Mouse (Mus musculus) natural killer cell, adult 2 months (primary cell): ENCODE data around the gene Slc25a10.
A peak's percentile ranks its signal among the peaks of the same experiment; 100 is the strongest.
"Not testable (repeated sequence)": the region's sequence is repeated elsewhere in the genome, so short reads cannot be mapped to it uniquely, and the experiment has no call there.

ENCODE experiments used
- DNase-seq, 2 experiments: peaks; one replicate each; pipeline ENCODE4 v3.0.0; 2022; ENCODE audit warnings: low spot score in 2 of 2

The Slc25a10 gene

DNA sequence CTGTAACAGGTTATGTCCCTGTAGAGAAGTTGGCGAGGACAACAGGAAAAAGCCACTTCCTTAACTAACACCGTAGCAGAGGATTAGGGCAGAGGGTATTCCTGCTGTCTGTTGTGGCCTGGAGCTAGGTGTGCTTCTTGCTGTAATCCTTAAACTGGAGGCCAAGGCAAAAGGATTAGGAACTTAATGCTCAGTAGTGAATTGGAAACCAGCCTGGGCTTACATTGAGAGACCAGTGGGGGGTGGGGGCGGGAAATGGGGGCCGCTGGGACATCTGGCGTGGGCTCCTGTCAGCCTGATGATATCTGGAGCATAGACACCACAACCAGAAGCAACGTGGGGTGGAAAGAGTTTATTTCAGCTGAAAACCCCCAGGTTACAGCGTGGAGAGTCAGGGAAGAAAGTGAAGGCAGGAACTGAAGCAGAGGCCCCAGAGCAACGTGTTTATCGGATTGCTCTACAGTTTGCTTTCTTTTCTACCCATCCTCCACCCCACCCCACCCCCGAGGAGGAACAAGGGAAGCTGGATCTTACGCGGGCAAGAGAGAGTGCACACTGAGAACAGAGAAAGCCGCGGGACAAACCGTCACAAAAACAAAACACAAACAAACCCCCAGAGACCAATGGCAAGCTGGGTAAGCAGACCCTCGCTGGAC lies 18.9 kb downstream of the Slc25a10 start:
- DNase-seq, result no peak

DNA sequence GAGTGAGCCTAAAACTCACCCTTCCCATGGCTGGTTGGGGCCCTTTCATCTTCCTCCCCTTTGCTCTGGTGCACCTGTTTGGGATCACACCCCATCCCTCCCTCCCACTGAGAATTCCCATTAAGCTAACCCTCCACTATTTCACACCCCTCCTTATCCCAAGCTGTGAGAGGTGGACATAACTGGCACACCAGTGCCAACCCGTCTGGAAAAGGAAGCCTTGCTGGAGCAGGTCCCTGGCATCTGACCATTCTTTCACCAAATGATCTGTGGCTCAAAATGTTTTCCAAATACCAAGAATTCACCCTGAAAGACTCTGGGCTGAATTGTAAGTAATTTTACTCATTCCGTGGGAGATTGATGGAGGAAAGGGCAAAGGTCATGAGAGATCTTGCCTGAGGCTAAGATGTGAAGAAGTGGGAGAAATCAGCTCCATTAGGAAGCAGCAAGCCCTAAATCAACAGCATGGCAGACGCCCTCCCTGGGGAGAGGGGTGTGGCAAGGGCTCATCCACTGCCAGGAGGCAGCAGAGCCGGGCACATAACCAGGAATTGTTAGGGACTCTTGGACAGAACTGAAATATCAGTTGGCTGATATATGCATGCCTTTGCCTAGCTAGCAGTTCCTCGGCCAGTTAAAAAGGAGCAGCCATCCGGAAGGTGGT lies 21.3 kb downstream of the Slc25a10 start:
- DNase-seq, result no peak

- DNase-seq, result not testable (repeated sequence)
Observed at GRCm38 (mm10) chr11:120514262-120514661, 22.6 kb downstream of the Slc25a10 start.

- peak; percentile 83 to 87 for DNase-seq
Observed at GRCm38 (mm10) chr11:120515611-120516010, 24.0 kb downstream of the Slc25a10 start.

- DNase-seq, result no peak
Observed at GRCm38 (mm10) chr11:120517147-120517546, 25.5 kb downstream of the Slc25a10 start.

DNA sequence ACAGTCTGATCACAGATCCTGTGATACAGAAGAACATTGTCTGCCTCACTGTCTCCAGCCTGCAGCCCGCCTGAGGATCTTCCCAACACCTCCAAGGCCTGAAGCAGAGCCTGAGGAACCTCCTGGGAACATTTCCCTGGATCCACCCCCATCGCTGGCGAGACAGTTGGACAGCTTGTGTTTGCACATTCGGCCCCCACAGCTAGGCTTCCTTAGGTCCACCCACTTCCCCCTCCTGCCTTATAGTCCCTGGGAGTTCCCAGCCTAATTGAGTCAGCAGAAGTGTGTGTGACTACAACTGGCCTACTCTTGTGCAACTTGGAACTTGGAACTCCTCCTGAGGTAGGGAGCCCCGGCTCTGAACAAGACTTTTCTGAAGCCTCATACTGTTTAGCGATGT lies 26.4 kb downstream of the Slc25a10 start:
- DNase-seq, result no peak

DNA sequence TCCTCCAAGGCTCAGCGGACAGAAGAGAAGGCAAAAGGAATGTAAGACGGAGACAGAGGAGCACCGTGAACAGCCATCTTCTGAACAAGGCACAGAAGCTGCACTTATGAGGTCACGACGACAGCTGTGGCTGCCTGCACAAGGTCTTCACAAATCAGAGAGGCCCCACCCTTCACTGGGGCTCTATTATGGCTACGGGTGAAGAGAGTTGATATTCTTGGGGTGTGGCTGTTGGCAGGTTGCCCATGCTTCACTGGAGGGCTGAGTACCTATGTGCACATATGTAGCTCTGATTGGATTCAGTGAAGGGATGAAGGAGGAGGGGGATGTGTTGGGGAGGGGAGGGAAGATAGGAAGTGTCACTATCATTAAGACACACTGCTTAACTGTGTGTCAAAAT lies 26.9 kb downstream of the Slc25a10 start:
- no peak for DNase-seq

- DNase-seq, result peak; percentile 62 to 71
Observed at GRCm38 (mm10) chr11:120519738-120520137, 28.1 kb downstream of the Slc25a10 start.

- DNase-seq, result no peak
Observed at GRCm38 (mm10) chr11:120520498-120520897, 28.9 kb downstream of the Slc25a10 start.

- DNase-seq, result no peak
Observed at GRCm38 (mm10) chr11:120520967-120521540, 29.4 kb downstream of the Slc25a10 start.

GRCm38 (mm10) chr11:120522581-120522980 lies 30.9 kb downstream of the Slc25a10 start:
- no peak for DNase-seq

DNA sequence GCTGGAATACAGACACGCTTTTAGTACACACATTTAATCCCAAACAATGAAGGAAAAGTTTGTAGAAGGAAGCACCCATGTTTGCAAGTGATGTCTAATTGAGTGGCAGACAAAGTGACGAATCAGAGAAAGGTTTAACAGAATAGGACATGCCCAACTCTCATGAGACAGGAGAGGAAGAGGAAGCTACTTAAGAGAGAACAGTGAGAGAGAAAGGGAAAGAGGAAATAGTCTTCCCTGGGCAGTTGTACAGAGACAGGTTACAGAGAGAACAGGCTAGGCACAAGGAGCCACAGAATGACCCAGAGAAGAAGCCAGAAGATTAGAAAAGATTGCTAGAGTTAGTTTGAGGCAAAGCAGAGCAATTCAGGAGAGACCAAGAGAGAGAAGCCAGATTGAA lies 34.3 kb downstream of the Slc25a10 start:
- no peak for DNase-seq

GRCm38 (mm10) chr11:120527690-120528354 lies 36.2 kb downstream of the Slc25a10 start:
- DNase-seq, result no peak

DNA sequence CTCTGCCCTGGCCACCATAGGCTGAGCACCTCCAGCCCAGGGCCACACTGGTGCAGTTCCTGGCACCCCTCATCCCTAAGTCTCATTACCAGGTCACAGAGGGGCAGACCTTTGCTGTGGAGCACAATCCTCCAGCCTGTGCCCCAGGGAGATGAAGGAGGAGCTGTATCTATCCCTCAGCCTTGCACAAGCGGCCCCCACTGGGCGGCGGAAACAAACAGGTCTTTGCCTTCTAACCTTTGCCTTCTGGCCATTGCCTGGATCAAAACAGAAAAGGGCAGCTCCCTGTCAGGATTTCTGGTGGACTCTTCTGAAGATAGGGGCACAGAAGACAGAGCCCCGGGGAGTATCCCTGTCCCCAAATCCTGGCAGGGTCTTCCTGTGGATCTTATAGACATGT lies 37.3 kb downstream of the Slc25a10 start:
- no peak for DNase-seq

- DNase-seq, result no peak
Observed at GRCm38 (mm10) chr11:120530085-120530964, 38.7 kb downstream of the Slc25a10 start, which contains the start of gene Gcgr. TSS of gene Gcgr (plus strand) at chr11:120530699.

DNA sequence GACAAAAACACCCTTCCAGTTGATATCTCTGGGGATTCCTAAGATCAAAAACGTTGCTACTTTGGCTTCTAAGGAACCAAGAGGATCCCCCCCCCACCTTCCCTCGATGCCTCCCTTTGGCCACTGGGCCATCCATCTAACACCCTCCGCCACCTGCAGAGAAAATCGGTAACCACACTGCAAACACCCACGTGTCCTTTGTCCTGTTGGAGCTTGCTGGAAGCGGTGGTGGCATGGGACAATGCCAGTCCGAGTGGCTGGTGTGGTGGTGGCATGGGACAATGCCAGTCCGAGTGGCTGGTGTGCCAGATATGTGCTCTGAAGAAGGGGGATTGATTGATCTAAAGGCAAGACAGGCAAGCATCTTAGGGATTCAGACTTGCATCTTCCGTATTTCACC lies 40.0 kb downstream of the Slc25a10 start:
- DNase-seq, result no peak

DNA sequence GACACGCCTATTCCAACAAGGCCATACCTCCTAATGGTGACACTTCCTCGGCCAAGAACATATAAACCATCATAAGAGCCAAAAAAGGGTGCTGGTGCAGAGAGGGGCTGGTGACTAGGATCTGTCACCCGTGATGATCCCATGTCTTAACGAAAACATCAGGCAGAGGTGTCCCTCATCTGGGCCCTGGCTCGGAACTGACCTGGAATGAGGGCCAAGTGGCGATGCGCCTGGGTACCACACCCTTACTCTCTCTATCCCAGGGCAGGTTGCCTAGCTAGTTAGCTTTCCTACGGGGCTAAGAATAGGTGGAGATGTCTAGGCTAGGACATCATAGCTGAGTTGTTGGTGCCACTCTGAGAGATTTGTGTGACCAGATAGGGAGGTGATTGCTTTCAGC lies 42.5 kb downstream of the Slc25a10 start:
- no peak for DNase-seq

- DNase-seq, result no peak
Observed at GRCm38 (mm10) chr11:120535145-120535544, 43.5 kb downstream of the Slc25a10 start.

- DNase-seq, result no peak
Observed at GRCm38 (mm10) chr11:120535804-120536203, 44.2 kb downstream of the Slc25a10 start.

DNA sequence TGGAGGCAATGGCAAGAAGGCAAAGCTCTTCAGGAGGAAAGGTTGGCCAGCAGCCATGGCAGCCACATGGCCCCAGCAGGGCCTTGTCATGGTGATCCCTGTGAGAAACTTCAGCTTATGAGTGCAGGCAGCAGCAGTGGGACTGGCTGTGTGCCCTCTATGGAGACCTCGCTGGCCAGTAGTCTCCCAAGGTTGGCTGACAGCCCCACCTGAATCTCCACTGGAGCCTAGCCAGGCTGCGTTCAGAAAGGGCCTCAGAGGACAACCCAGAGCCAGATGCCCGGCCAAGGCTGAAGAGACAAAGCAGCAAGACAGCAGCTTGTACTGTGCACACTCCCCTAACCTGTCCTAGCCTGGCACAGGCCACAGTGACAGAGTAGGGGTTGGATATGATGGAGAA lies 46.8 kb downstream of the Slc25a10 start:
- no peak for DNase-seq

DNA sequence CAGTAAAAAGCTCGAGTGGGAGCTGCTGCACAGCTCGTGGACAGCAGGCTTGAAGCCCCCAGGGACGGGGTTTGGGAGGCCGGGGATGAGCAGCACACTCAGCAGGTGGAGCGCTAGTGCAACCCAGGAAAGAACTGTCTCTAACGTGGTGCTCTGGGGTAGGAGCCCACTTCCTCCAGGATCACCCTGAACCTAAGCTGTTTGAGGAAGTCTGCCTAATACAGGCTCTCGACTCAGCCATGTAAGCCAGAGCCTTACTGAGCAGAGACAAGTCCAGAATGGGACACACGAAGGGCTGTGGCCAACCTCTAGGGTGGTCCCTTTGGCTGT lies 47.3 kb downstream of the Slc25a10 start:
- no peak for DNase-seq
